Mouse (Mus musculus): ENCODE data around the gene Slc37a1. TPM values are rescaled to one million over a fixed set of nuclear protein-coding genes. Genes with fewer than 3 reads are reported as not detected.

The Slc37a1 gene
- polyA plus RNA-seq, 1 experiment = 59.7 TPM

DNA sequence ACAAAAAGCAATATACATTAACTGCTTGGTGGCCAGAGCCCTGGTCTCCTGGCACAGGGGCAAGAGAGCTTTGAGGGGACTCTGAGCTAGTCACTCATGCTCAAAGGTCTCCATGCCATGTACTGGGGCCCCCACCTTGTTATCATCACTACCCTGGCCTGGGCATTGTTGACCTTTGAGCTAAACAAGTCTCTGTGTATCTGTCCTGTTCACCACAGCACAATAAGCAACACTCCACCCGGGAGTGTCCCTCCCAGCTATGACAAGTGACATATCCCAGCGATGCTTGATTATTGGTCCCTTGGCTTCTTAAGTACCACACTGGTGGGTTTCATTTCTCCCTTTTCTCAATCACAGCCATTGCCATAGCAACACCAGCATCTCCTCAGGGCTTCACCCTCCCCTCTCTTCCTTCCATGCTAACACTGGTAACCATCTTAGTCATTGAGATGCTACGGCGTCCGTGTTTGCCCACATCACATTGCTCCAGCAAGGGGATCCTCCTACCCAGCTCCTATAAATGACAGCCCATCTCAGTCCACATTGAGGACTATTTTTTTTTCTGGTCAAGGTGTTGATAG, 79.1 kb downstream of the Slc37a1 start:
- no peak overlapping the region for H3K4me3 ChIP-seq (ENCODE audit: control insufficient read depth, insufficient read depth, low read length)
- no peak for DNase-seq
- no peak overlapping the region for H3K27ac ChIP-seq (ENCODE audit: control insufficient read depth, insufficient read depth, low read length)
- peaks cover 6% of the 10 kb centered on the region for H3K4me1 ChIP-seq (replicated peaks; ENCODE audit: control insufficient read depth, insufficient read depth, low read length)
- TF ChIP-seq POLR2A (IDR thresholded peaks at IDR 0.05; ENCODE audit: control insufficient read depth, extremely low read depth, insufficient read depth, low read length, poor library complexity) (no peak), CTCF (IDR thresholded peaks at IDR 0.05; ENCODE audit: borderline replicate concordance, control insufficient read depth, extremely low read depth, insufficient read depth, low read length, poor library complexity) (no peak)
- H3K36me3 ChIP-seq (ENCODE audit: control insufficient read depth, insufficient read depth, low read length) = no peaks in the 10 kb centered on the region
- 91% methylated on average over 5 of the region's 5 CpGs for WGBS
- no peaks in the 10 kb centered on the region for H3K27me3 ChIP-seq (ENCODE audit: control insufficient read depth, insufficient read depth, low read length)

DNA sequence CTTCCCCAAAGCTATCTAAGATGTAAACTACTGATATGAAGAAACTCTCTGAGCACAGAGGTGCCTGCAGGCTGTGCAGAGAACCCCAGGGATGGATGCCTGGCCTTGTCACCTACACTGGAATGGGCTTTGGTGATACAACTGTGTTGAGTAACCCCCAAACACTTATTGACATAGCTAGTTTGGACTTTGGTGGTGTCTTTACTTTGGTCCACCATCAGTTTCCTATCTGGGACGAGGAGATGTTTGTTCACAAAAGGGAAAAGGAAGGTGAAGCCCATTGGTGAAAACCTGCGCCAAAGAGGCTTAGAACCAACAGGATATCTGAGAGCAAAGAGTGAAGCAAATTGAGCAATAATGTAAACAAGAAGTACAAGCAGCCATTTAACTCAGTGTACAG, 83.6 kb downstream of the Slc37a1 start:
- H3K4me3 ChIP-seq (ENCODE audit: control insufficient read depth, insufficient read depth, low read length) = no peak overlapping the region
- TF ChIP-seq POLR2A (IDR thresholded peaks at IDR 0.05; ENCODE audit: control insufficient read depth, extremely low read depth, insufficient read depth, low read length, poor library complexity) (no peak), CTCF (IDR thresholded peaks at IDR 0.05; ENCODE audit: borderline replicate concordance, control insufficient read depth, extremely low read depth, insufficient read depth, low read length, poor library complexity) (no peak)
- H3K4me1 ChIP-seq (replicated peaks; ENCODE audit: control insufficient read depth, insufficient read depth, low read length) = peaks cover 3% of the 10 kb centered on the region
- DNase-seq = no peak
- no peaks in the 10 kb centered on the region for H3K27me3 ChIP-seq (ENCODE audit: control insufficient read depth, insufficient read depth, low read length)
- no peak overlapping the region for H3K27ac ChIP-seq (ENCODE audit: control insufficient read depth, insufficient read depth, low read length)
- WGBS = 86% methylated on average over 2 of the region's 2 CpGs
- no peaks in the 10 kb centered on the region for H3K36me3 ChIP-seq (ENCODE audit: control insufficient read depth, insufficient read depth, low read length)

GRCm38 (mm10) chr17:31370931-31371330, 84.3 kb downstream of the Slc37a1 start:
- no peaks in the 10 kb centered on the region for H3K27me3 ChIP-seq (ENCODE audit: control insufficient read depth, insufficient read depth, low read length)
- H3K4me3 ChIP-seq (ENCODE audit: control insufficient read depth, insufficient read depth, low read length) = no peak overlapping the region
- H3K4me1 ChIP-seq (replicated peaks; ENCODE audit: control insufficient read depth, insufficient read depth, low read length) = no peaks in the 10 kb centered on the region
- DNase-seq = no peak
- no peak for TF ChIP-seq POLR2A (IDR thresholded peaks at IDR 0.05; ENCODE audit: control insufficient read depth, extremely low read depth, insufficient read depth, low read length, poor library complexity)
- no peak for TF ChIP-seq CTCF (IDR thresholded peaks at IDR 0.05; ENCODE audit: borderline replicate concordance, control insufficient read depth, extremely low read depth, insufficient read depth, low read length, poor library complexity)
- no peaks in the 10 kb centered on the region for H3K36me3 ChIP-seq (ENCODE audit: control insufficient read depth, insufficient read depth, low read length)
- no peak overlapping the region for H3K27ac ChIP-seq (ENCODE audit: control insufficient read depth, insufficient read depth, low read length)

DNA sequence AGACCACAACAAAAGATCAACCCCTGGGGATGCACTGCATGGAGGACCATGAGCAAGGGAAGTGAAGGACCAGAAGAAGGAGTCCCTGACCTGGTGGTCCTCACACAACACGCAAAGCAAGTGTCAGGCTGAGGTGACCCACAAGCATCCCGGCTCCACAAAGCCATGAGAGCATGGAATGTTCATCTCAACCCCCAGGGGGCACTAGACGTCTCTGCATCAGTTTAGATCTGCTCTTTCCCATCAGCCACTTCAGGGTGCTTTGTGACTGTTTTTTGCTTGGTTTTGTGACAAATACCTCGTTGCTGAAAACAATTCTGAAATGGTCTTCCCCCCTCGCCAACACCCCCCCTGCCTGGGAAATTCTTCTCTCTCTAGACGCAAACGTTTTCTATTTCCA, 91.4 kb downstream of the Slc37a1 start:
- H3K4me3 ChIP-seq (ENCODE audit: control insufficient read depth, insufficient read depth, low read length) = no peak overlapping the region
- H3K27me3 ChIP-seq (ENCODE audit: control insufficient read depth, insufficient read depth, low read length) = no peaks in the 10 kb centered on the region
- peak; percentile 60 for DNase-seq
- TF ChIP-seq POLR2A (IDR thresholded peaks at IDR 0.05; ENCODE audit: control insufficient read depth, extremely low read depth, insufficient read depth, low read length, poor library complexity) = no peak
- peak; percentile 47; the same call in 1 of the 2 replicates for TF ChIP-seq CTCF (IDR thresholded peaks at IDR 0.05; ENCODE audit: borderline replicate concordance, control insufficient read depth, extremely low read depth, insufficient read depth, low read length, poor library complexity)
- no peaks in the 10 kb centered on the region for H3K4me1 ChIP-seq (replicated peaks; ENCODE audit: control insufficient read depth, insufficient read depth, low read length)
- no peaks in the 10 kb centered on the region for H3K36me3 ChIP-seq (ENCODE audit: control insufficient read depth, insufficient read depth, low read length)
- H3K27ac ChIP-seq (ENCODE audit: control insufficient read depth, insufficient read depth, low read length) = no peak overlapping the region
- WGBS = 17% methylated on average over 7 of the region's 7 CpGs

DNA sequence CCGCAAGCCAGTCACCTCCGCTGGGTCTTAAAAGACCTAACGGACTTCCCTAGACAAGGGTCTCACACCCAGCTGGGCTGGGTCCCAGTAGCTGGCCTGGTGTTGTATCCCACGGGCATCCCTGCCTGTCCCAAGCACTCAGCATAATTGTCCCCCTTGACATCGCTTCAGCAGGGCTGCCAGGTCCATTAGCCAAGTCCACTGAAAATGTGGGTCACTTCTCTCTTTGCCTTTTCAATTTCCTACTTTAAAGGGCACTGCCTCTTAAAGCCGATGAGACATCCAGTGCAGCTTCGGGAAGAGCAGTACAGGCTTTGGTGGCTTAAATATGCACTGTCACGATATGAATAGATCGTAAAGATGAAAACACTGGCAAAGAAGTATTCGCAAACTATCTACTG, 91.8 kb downstream of the Slc37a1 start:
- H3K27me3 ChIP-seq (ENCODE audit: control insufficient read depth, insufficient read depth, low read length) = no peaks in the 10 kb centered on the region
- no peaks in the 10 kb centered on the region for H3K36me3 ChIP-seq (ENCODE audit: control insufficient read depth, insufficient read depth, low read length)
- TF ChIP-seq POLR2A (IDR thresholded peaks at IDR 0.05; ENCODE audit: control insufficient read depth, extremely low read depth, insufficient read depth, low read length, poor library complexity) = no peak
- peak; percentile 5; the same call in 1 of the 2 replicates for TF ChIP-seq CTCF (IDR thresholded peaks at IDR 0.05; ENCODE audit: borderline replicate concordance, control insufficient read depth, extremely low read depth, insufficient read depth, low read length, poor library complexity)
- 76% methylated on average over 10 of the region's 10 CpGs for WGBS
- DNase-seq = no peak
- no peak overlapping the region for H3K27ac ChIP-seq (ENCODE audit: control insufficient read depth, insufficient read depth, low read length)
- no peaks in the 10 kb centered on the region for H3K4me1 ChIP-seq (replicated peaks; ENCODE audit: control insufficient read depth, insufficient read depth, low read length)
- H3K4me3 ChIP-seq (ENCODE audit: control insufficient read depth, insufficient read depth, low read length) = no peak overlapping the region

DNA sequence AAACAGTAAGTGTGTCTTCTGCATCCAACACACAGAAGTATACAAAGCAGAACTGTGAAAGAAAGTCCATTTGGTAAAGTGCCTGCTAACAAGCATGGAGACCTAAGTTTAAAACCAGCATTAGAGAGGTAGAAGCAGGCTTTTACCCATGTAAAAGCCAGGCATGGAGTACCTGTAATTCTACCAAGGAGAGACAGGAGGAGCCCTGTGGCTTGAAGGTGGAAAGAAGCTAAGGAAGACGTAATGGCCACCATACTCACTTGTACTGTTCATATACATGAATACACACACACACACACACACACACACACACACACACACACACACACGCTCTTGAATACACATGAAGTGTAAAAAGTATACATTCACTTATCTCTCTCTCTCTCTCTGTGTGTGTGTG, 92.5 kb downstream of the Slc37a1 start:
- no peak overlapping the region for H3K27ac ChIP-seq (ENCODE audit: control insufficient read depth, insufficient read depth, low read length)
- H3K27me3 ChIP-seq (ENCODE audit: control insufficient read depth, insufficient read depth, low read length) = no peaks in the 10 kb centered on the region
- TF ChIP-seq CTCF (IDR thresholded peaks at IDR 0.05; ENCODE audit: borderline replicate concordance, control insufficient read depth, extremely low read depth, insufficient read depth, low read length, poor library complexity) (no peak), POLR2A (IDR thresholded peaks at IDR 0.05; ENCODE audit: control insufficient read depth, extremely low read depth, insufficient read depth, low read length, poor library complexity) (no peak)
- 63% methylated on average over 2 of the region's 2 CpGs for WGBS
- H3K36me3 ChIP-seq (ENCODE audit: control insufficient read depth, insufficient read depth, low read length) = no peaks in the 10 kb centered on the region
- no peaks in the 10 kb centered on the region for H3K4me1 ChIP-seq (replicated peaks; ENCODE audit: control insufficient read depth, insufficient read depth, low read length)
- DNase-seq = no peak
- no peak overlapping the region for H3K4me3 ChIP-seq (ENCODE audit: control insufficient read depth, insufficient read depth, low read length)

GRCm38 (mm10) chr17:31379863-31380262, 93.3 kb downstream of the Slc37a1 start:
- DNase-seq = no peak
- H3K4me3 ChIP-seq (ENCODE audit: control insufficient read depth, insufficient read depth, low read length) = no peak overlapping the region
- H3K27ac ChIP-seq (ENCODE audit: control insufficient read depth, insufficient read depth, low read length) = no peak overlapping the region
- no peaks in the 10 kb centered on the region for H3K27me3 ChIP-seq (ENCODE audit: control insufficient read depth, insufficient read depth, low read length)
- TF ChIP-seq POLR2A (IDR thresholded peaks at IDR 0.05; ENCODE audit: control insufficient read depth, extremely low read depth, insufficient read depth, low read length, poor library complexity) (no peak), CTCF (IDR thresholded peaks at IDR 0.05; ENCODE audit: borderline replicate concordance, control insufficient read depth, extremely low read depth, insufficient read depth, low read length, poor library complexity) (no peak)
- no peaks in the 10 kb centered on the region for H3K4me1 ChIP-seq (replicated peaks; ENCODE audit: control insufficient read depth, insufficient read depth, low read length)
- WGBS = 80% methylated on average over 8 of the region's 8 CpGs
- H3K36me3 ChIP-seq (ENCODE audit: control insufficient read depth, insufficient read depth, low read length) = no peaks in the 10 kb centered on the region

All from thymus, adult 2 months (tissue).